Mouse (Mus musculus) layer of hippocampus, postnatal 14 days (tissue): ENCODE measurements around the gene Gm10778. TPM values are rescaled to one million over a fixed set of nuclear protein-coding genes. Genes with fewer than 3 reads are reported as not detected.
"Not testable (repeated sequence)": the region's sequence is repeated elsewhere in the genome, so short reads cannot be mapped to it uniquely, and the experiment has no call there.

Experiments used
- DNase-seq, 2 experiments: peaks; one replicate each; pipeline ENCODE4 v3.0.0; 2021 to 2022; ENCODE audit warnings: low spot score in 2 of 2, mixed read lengths in 1 of 2
- total RNA-seq, 2 experiments: library from RNA; stranded (reverse); gene quantifications; 2 replicates each; pipeline ENCODE4 v1.2.3; 2021

Gene Gm10778
- total RNA-seq, 2 experiments from 2014 or later, result 3.5 to 3.9 TPM

DNA sequence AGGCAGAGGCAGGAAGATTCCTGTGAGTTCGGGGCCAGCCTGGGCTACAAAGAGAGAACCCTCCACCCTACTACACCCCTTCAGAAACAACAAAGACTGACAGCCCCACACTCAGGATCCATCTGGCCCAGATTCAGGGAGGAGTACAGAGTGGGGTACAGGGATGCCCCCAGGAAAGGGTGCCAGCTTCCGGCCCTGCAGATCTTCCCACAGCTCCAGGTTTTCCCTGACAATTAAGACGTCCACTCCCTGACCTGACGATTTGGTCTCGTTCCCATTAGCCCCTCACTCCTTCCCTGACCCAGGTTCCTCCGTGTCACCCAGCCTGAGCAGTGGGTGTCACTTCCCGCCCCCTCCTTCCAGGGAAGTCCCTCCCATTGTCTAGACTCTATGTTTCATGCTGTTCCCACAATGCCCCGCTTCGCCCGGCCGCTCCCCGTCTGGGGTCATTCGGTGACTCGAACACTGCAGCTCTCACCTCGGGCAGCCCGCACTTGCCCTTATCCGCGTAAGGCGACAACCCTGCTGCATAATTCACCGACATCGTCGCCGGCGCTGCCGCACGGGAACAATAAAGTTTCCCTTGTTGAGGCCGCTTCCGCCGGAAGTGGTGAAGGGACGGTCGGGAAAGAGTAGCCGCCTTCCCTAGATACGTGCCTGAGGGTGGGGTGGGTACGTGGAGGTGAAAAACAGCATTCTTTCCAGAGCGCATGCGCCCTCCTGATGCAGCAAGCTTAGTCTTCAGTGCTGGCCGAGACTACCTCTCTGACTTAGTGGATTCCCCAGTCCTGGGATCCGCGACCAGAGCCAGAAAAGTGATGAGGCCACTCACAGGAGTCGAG is 21.6 kb upstream of the Gm10778 start, which contains the start of gene Sirt6:
Gene Sirt6, minus strand, starts transcription at position 804 of the 842 bp plus-strand sequence.
- DNase-seq, result peak; percentile 92 to 95

DNA sequence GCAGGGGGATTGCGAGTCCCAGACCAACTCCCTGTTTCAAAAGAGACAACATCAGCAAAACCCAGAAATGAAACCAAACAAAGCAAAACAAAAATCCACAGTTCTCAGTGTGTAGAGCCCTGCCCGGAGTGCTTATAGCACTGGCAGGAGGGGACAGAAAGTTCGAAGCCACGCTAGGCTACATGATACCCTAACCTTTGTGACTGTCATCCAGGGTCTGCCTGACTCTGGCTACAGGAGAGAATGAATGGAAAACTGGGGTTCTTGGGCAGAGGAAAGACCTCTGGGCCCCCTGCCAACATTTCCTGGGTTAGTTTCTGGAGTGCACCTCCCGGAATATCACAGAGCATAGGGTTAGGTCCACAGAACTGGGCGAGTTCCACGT is 21.0 kb upstream of the Gm10778 start:
- DNase-seq, result no peak

DNA sequence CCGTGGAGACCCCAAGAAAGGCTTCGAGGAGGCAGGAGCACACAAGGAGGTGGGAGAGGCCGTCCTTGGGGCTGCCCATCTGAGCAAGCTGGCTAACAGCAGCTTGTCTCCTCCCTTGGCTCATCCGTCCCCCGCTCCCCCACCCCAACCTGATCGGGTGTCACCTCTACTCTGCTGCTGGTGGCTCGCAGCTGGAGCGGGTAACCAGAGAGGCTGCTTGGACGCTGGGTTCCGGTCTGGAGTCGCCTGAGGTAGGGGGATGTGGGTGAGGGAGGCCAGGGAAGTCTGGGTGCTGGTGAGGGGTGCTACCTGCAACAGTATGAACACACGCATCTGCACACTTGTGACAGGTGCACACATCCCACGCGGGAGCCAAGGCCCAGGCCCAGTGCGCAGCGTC is 20.5 kb upstream of the Gm10778 start, which contains the start of gene Ankrd24:
Gene Ankrd24, plus strand, starts transcription at position 151 of the 400 bp plus-strand sequence.
- no peak for DNase-seq

DNA sequence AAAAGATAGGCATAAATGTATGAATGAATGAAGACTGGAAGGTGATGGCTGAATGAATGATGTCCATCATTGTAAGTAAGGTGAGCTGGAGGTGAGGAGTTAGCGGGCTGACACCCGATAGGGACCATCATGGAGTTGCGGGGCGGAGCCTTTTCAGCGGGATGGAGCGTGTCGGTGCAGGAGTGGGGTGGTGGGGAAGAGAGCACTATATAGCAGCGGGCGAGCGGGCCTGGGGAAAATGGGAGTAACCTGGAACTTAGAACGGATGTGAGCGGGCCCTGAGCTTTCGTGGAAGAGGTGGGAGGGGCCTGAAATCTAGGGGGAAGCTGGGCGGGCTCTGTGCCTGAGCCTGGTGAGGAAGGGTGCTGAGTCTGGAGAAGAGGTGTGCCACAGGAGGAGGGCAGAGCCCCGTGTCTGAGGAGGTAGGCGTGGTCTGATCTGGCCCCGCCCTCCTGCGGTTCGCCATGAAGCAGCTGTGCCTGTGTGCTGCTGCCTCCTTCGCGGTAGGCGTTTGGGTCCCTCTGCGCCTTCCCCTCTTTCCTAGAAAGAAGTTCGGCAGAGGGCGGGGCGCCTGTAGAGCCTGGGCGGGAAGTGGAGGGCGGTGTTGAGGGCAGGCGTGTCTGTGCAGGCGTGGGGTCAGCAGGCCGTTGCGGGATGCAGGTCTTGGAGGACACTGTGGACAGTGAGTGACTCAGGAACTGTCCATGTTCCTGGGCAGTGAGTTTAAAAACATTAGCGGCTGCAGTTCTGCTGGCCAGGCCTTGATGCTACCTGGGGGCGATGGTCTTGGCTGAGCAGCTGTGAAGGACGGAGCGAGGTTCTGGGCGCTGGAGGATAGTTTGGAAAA is 15.4 kb upstream of the Gm10778 start:
- DNase-seq, result peak; percentile 69 to 75

DNA sequence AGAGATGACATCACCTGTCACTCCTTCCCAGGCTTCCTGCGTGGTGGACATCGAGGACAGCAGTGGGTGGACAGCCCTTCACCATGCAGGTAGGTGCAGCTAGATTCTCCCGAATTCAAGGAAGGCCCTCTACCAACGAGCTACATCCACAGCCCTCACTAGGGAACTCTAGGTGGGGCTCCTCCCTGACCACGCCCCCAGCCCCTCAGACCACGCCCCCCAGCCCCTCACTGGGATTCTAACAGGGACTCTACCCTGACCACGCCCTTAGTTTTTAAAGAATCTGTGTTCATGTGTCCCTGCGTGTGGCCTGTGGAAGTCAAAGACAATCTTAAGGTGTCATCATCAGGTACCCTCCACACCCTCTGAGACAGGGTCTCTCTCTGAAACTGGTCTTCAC is 12.5 kb upstream of the Gm10778 start:
- DNase-seq, result no peak

DNA sequence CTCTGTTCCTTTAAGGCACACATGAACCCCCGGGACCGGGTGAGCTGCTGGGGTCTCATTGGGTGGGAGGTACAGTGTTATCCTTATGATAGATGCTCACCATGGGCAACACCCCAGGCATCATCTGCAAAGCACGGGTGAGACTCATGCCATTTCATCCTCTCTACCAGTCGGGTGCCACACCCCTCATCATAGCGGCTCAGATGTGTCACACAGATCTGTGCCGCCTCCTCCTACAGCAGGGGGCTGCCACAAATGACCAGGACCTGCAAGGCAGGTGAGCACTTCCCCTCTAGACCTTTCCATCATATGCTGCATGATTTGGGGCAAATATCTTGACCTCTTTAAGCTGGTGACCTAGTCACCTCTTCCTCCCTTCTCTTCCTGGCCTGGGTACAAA is 10.8 kb upstream of the Gm10778 start:
- DNase-seq, result no peak

DNA sequence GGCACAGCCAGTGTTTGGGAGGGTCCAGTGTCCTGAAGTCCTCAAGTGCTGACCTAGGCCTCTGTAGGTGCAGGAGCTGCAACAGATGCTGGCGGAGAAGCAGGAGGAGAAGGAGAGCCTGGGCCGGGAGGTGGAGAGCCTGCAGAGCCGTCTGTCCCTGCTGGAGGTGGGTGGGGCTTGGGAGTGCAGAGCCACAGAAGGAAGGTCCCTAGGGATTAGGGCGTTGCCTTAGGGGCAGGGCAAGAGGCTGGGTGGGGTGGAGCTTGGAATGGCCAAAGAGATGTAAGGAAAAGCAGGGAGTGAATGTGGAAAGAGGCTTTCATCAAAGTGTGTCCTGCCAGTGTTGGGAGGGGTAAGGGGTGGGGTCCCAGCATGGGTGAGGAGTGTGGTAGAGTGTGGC is 8.0 kb upstream of the Gm10778 start:
- not testable (repeated sequence) for DNase-seq

DNA sequence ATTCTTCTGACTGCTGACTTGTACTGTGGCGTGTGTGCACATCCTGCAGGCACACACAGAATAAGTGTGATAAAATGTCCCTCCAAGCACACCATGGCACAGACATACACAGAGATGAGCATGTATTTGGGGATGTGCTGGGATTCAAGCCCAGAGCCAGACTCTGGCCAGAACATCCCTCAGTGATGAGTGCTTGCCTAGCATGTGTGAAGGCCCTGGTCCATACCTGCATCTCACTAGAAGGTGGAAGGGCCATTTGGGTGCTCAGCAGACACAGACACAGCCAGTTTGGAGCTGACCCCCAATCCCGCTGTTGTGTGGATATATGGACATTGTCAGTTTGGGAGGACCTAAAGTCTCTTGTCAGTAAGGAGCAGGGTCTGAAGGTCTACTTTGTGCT is 7.3 kb upstream of the Gm10778 start:
- no peak for DNase-seq

DNA sequence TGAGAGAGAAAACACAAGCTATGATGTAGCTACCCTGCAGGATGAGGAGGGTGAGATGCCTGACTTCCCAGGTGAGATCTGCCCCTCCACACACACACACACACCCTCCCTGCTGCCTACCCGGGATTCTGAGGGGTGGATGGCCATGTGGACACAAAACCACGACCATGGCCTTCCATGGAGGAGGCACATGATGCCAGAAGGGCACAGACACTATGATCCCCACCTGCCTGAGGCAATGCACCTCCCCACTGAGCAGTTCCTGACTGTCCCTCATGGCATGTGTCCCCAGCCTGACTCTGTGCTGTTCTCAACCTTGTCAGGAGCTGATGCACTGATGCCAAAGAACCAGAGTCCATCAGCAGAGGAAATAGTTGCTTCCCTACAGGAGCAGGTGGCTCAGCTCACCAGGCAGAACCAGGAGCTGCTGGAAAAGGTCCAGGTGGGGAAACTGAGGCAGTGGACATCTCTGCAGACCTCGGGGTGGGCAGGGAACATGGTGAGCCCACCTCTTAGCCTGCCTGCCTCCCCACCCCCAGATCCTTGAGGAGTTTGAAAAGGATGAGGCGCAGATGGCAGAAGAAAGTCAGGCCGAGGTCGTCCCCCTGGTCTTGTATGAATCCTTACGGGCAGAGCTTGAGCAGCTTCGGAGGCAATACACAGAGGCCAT is 6.7 kb upstream of the Gm10778 start:
- no peak for DNase-seq

DNA sequence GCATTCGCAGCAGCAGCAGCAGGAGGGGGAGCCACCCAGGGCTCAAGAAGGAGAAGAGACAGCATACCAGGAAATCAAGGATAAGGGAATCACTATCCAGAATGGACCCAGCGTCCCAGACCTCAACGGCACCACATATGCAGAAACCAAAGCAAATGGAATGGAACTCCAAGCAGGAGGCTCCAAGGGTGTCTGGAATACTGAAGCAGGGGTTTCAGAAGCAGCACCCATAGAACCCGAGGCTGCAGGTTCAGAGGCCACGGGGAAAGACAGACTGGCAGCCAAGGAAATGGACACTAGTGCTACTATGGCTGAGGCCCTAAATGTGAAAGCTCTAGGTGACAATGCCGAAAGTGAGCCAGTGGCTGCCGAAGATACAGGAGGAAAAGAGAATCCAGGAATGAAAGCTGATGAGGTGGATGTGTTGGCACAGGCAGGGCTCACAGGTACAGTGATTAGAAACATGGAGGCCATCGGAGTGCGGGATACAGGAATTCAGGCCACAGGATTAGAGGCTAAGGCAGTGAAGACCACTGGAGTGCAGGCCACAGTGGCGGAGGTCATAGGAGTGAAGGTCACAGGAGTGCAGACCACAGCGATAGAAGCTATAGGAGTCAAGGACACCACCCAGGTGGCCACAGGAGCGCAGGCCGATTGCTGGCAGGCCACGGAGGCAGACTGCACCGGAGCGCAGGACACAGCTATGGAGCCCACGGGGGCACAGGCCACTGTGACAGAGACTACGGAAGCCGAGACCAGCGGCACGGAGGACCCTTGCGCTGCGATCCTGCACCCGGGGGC is 6.0 kb upstream of the Gm10778 start:
- DNase-seq, result no peak

DNA sequence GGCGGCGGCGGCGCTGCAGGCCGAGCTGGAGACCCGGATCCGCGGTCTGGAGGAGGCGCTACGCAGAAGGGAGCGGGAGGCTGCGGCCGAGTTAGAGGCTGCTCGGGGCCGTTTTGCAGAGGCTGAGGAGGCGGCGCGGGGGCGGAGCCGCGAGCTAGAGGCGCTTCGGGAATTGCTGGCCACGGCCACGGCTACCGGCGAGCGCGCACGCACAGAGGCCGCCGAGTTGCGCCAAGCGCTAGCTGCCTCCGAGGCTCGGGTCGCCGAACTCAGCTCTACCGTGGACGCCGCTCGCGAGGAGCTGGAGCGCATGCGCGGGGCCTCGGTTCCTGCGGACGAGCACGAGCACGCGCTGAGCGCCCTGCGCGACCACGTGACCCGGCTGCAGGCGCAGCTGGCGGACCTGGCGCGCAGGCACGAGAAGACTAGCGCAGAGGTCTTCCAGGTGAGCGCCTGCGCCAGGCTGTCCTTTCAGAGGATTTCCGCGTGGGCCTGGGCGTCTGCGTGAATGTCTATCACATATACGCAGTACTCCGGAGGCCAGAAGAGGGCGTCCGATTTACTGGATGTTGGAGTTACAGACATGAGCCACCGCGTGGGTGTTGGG is 5.3 kb upstream of the Gm10778 start:
- DNase-seq, result peak; percentile 95 to 96

DNA sequence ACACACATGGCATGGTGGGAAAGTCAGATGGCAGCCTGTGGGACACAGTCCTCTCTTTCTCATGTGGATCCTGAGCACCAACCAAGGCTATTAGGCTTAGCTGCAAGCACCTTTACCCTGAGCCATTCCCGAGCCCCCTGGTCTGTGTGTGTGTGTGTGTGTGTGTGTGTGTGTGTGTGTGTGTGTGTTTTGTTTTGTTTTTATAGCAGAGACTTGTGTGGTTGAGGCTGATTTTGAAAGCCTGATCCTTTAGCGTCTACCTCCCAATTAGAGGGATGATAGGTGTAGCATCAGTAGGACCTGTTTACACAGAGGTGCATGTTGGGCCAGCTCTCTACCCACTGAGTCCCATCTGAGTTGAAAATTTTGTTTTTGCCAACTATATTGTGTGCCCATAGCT is 4.7 kb upstream of the Gm10778 start:
- DNase-seq, result no peak

DNA sequence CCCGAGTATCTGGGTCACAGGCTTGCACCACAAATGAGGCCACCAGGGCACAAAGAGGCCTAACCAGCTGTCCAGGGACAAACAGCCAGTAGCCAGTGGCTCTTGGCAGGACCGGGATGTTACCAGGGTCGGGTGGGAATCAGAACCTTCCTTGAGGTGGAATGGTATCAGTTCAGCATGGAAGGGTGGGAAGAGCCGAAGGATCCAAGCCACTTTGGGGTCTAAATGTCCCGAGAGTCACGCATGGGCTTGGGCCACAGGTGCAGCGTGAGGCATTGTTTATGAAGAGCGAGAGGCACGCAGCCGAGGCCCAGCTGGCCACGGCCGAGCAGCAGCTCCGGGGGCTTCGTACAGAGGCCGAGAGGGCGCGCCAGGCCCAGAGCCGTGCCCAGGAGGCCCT is 4.1 kb upstream of the Gm10778 start:
- no peak for DNase-seq

DNA sequence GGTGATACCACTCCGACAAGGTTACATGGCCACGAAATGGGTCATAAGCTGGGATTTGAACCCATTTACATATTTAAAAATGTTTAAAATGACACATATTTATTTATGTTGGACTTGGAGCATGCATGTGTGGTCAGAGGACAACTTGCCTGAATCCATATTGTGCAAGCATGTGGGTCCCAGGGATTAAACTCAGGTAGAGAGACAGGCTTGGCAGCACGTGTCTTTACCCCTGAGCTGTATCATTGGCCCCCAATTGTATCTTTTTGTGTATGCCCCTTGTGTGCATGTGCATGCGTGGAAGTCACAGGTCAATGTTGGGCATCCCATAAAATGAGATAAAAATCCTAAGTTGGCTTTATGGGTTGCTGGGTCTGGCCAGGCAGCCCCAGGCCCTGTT is 3.5 kb upstream of the Gm10778 start:
- DNase-seq, result no peak

DNA sequence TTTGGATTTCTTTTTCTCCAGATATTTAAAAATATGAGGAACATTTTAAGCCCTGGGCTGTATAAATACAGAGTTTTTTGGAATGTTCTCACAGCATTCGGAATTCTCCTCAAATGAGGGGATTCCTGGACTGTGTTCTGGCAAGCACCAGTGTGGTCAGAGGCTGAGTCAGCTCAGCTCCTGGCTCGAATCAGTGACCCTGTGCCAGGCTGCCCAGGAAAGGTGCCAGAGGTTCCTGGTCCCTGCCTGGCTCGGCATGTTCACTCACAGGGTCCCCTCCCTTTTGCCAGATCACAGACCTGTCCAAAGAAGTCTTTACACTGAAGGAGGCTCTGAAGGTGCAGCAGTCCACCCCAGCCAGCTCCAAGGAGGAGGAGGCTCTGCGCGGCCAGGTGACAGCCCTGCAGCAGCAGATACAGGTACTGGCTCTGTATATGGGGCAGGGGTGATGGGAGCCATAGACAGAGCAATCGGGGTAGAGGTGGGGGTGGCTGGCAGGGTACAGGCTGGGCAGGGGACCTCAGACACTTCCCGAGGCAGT is 2.8 kb upstream of the Gm10778 start:
- no peak for DNase-seq

DNA sequence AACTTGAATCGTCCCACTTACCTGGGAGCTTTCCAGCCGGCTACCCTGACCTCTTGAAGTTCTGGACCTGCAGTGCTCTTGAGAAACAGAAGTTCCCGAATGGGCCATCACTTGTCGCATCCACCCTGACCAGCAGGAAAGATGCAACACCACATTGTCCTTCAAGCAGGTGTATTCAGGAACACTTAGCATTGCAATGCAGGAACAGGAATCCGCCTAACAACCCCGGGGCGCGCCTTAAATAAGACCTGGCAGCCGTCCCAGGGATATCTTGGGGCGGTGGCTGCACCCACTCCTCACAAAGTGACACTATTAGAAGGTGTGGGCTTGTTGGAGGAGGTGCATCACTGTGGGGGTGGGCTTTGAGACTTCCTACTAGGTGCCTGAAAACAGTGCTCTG is 6.3 kb downstream of the Gm10778 start:
- no peak for DNase-seq

DNA sequence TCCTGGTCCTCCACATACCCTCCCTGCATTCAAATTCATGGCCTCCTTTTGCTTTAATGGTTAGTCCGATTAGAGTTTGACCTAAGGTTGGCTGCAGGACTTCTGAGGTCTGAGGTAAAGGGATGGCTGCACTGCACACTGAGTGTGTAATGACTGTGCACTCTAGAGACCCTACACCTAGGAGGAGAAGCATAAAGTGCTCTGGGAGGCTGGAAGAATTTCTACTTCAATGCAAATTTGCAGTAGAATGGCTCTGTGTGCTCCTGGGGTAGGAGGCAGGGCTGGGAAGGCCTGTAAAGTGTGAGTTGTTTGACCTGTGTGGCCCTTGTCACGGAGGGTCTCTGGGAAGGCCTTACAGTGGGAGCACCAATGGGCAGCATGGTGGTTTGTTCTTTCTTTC is 7.3 kb downstream of the Gm10778 start:
- DNase-seq, result no peak

DNA sequence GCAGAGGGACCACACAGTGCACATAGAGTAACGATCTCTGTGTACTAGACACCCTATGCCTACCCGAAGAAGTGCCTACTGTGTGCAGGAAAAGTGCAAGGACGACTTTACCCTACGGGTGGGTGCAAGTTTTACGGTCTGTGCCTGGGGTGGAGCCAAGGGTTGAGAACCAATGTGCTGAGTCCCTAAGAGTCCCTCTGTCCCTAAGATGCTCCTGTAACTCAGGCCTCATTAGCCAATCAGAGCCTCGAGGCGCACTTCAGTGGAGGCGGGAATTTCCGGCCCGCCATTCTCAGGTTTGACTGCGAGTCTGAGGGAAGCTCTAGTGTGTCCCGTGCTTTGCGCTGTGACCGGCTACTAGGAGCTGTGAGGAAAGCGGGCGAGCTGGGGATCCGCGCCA is 38.3 kb downstream of the Gm10778 start:
- DNase-seq, result not testable (repeated sequence)

DNA sequence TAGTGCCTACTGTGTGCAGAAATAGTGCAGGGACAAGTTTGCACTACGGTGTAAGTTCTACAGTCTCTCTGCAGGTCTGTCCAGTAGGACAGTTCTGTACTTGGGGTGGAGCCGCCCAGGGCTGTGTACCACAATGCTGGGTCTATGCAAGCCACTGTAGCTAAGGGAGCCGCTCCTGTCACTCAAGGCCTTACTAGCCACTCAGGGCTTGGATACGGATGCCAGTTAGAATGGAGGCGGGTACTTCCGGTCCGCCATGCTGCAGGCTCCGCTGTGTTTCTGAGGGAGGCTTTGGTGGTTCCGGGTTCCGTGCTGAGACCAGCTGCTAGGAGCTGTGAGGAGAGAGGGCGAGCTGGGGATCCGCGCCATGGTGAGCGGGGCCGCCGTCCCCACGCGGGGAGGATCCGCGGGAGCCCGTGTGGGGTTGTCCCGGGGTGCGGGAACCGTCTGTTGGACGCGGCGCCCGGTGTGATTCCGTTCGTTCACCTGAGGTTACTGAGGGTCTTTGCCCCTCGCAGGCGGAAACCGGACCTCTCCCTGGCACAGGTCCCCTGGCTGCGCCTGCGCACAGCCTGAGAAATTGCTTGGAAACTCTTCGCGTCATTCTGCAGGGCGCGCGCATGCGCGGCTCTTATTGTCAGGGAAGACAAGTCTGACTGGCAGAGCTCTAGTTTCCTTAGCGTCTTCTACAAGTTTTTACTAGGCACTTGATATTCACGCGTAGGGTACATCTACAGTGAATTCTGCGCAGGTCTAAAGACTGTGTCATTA is 55.9 kb downstream of the Gm10778 start, which contains the start of gene Zfp433:
Gene Zfp433, plus strand, starts transcription at position 295 of the 771 bp plus-strand sequence.
- DNase-seq, result not testable (repeated sequence)
